Mouse (Mus musculus) small intestine, adult 2 months (tissue): Measurements from ENCODE around the gene Gm10300.

Experiments used
- CTCF ChIP-seq: fragments of 200-500 bp; IDR thresholded peaks from 2 replicates; pipeline ENCODE4 v1.5.1; 2012; ENCODE audit warnings: low read depth, mild to moderate bottlenecking, control low read depth, inconsistent platforms, low read length, moderate library complexity, mixed read lengths; ENCODE audit not compliant: insufficient replicate concordance, insufficient read length; ENCODE audit errors: extremely low read depth
- POLR2A ChIP-seq: fragments of 200-500 bp; IDR thresholded peaks from 2 replicates; pipeline ENCODE4 v1.6.1; 2012; ENCODE audit warnings: low read depth, mild to moderate bottlenecking, control low read depth, inconsistent platforms, low read length, moderate library complexity

DNA sequence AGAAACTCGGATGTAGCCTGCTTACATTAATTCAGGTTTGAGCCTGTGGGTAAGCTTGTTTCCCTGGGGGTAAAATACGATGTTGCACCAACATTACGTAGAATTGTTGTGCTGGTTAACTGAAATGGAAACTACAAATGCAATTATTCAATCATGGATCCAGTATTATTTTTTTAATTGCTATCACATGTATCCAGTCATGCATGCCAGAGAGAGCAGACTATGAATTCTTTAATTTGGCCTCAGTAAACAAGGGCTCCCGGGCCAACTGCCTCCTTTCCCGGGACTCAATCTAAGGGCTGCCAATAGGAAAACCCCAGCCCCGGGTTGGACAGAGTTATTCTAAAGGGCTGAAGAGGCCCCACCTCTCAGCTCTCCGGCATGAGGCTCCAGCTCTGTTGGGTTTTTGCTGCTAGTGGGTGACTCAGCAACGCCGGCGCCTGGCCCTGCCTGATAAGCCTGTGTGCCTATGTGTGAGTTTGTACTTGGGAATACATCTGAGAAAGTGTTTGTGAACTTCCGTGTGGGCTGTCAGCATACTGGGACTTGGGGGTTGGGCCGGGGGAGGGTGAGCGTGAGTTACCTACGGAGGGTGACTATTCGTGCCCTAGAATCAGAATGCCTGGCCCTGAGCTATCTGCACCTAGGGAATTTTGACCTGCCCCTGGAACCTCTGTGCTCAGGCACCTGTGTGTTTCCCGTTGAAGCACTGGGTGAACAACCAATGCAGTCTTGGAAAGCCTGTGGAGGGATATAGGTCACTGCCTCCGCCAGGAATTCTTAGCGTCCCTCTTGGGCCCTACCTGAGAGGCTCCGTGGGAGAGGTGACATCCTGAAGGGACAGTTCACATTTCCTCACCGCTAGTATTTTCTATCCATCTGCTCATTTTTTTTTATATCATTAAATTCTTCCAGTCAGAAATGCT, 2.2 kb downstream of the Gm10300 start:
- TF ChIP-seq CTCF (no peak), POLR2A (no peak)
